Mouse (Mus musculus): ENCODE measurements around the gene A430078G23Rik.

The A430078G23Rik gene

GRCm38 (mm10) chr8:3348142-3348823 is 4.9 kb upstream of the A430078G23Rik start:
- DNase-seq (ENCODE audit: low spot score in 2 of 2): no peak

- DNase-seq (ENCODE audit: low spot score in 2 of 2): no peak
Observed at GRCm38 (mm10) chr8:3350747-3351146, 2.5 kb upstream of the A430078G23Rik start.

GRCm38 (mm10) chr8:3352715-3353114 is 500 bp upstream of the A430078G23Rik start:
- DNase-seq (ENCODE audit: low spot score in 2 of 2): no peak

GRCm38 (mm10) chr8:3353811-3354442 is 712 bp downstream of the A430078G23Rik start:
- no peak for DNase-seq (ENCODE audit: low spot score in 2 of 2)

- DNase-seq (ENCODE audit: low spot score in 2 of 2): no peak
Observed at GRCm38 (mm10) chr8:3354443-3354812, 1.2 kb downstream of the A430078G23Rik start.

GRCm38 (mm10) chr8:3355586-3355985 is 2.4 kb downstream of the A430078G23Rik start:
- DNase-seq (ENCODE audit: low spot score in 2 of 2): no peak

- peak; percentile 75 to 87 for DNase-seq (ENCODE audit: low spot score in 2 of 2)
Observed at GRCm38 (mm10) chr8:3358060-3358459, 4.8 kb downstream of the A430078G23Rik start.

GRCm38 (mm10) chr8:3367086-3367485 is 13.9 kb downstream of the A430078G23Rik start:
- peak in 1 of 2 experiments; percentile 45 for DNase-seq (ENCODE audit: low spot score in 2 of 2)

GRCm38 (mm10) chr8:3368091-3368490 is 14.9 kb downstream of the A430078G23Rik start:
- DNase-seq (ENCODE audit: low spot score in 2 of 2): no peak

- no peak for DNase-seq (ENCODE audit: low spot score in 2 of 2)
Observed at GRCm38 (mm10) chr8:3375748-3376147, 22.5 kb downstream of the A430078G23Rik start.

- DNase-seq (ENCODE audit: low spot score in 2 of 2): no peak
Observed at GRCm38 (mm10) chr8:3376641-3377274, 23.5 kb downstream of the A430078G23Rik start.

GRCm38 (mm10) chr8:3387286-3387685 is 34.1 kb downstream of the A430078G23Rik start:
- peak; percentile 38 to 68 for DNase-seq (ENCODE audit: low spot score in 2 of 2)

GRCm38 (mm10) chr8:3388591-3389338 is 35.5 kb downstream of the A430078G23Rik start:
- no peak for DNase-seq (ENCODE audit: low spot score in 2 of 2)

- DNase-seq (ENCODE audit: low spot score in 2 of 2): no peak
Observed at GRCm38 (mm10) chr8:3389506-3389905, 36.3 kb downstream of the A430078G23Rik start.

- no peak for DNase-seq (ENCODE audit: low spot score in 2 of 2)
Observed at GRCm38 (mm10) chr8:3392293-3392692, 39.1 kb downstream of the A430078G23Rik start.

- peak; percentile 46 to 73 for DNase-seq (ENCODE audit: low spot score in 2 of 2)
Observed at GRCm38 (mm10) chr8:3392771-3393710, 39.8 kb downstream of the A430078G23Rik start, which contains the start of gene Arhgef18. Gene Arhgef18 (plus strand): TSS chr8:3393006.

- DNase-seq (ENCODE audit: low spot score in 2 of 2): no peak
Observed at GRCm38 (mm10) chr8:3394600-3394999, 41.4 kb downstream of the A430078G23Rik start.

- no peak for DNase-seq (ENCODE audit: low spot score in 2 of 2)
Observed at GRCm38 (mm10) chr8:3395246-3395645, 42.0 kb downstream of the A430078G23Rik start.

- no peak for DNase-seq (ENCODE audit: low spot score in 2 of 2)
Observed at GRCm38 (mm10) chr8:3397597-3397996, 44.4 kb downstream of the A430078G23Rik start.

- no peak for DNase-seq (ENCODE audit: low spot score in 2 of 2)
Observed at GRCm38 (mm10) chr8:3400509-3400908, 47.3 kb downstream of the A430078G23Rik start.

GRCm38 (mm10) chr8:3407417-3407816 is 54.2 kb downstream of the A430078G23Rik start:
- no peak for DNase-seq (ENCODE audit: low spot score in 2 of 2)

Data from cerebellum, postnatal 4 days (tissue).